Mouse (Mus musculus) c-Kit-negative CD71-positive TER-119-positive erythroid progenitor cells, embryonic 14.5 days (primary cell): ENCODE measurements around the gene Srp72.

Experiments
- DNase-seq: peaks from one replicate; pipeline ENCODE4 v3.0.0-alpha.2; 2013; ENCODE audit warnings: low read depth, low spot score

The Srp72 gene

GRCm38 (mm10) chr5:76974554-76975285 lies at the start of gene Srp72:
TSS of gene Srp72 (plus strand) at chr5:76974683.
- peak; percentile 65 for DNase-seq

GRCm38 (mm10) chr5:76928124-76928832 lies 46.2 kb upstream of the Srp72 start:
- DNase-seq = no peak

GRCm38 (mm10) chr5:76929180-76929877 lies 45.2 kb upstream of the Srp72 start:
- DNase-seq = no peak

- no peak for DNase-seq
These were observed 34.8 kb upstream of the Srp72 start for GRCm38 (mm10) chr5:76939717-76940116.

- DNase-seq = no peak
These were observed 32.5 kb upstream of the Srp72 start for GRCm38 (mm10) chr5:76941975-76942374.

GRCm38 (mm10) chr5:76942505-76942904 lies 32.0 kb upstream of the Srp72 start:
- no peak for DNase-seq

GRCm38 (mm10) chr5:76944965-76945677 lies 29.4 kb upstream of the Srp72 start:
- no peak for DNase-seq

GRCm38 (mm10) chr5:76945678-76946033 lies 28.8 kb upstream of the Srp72 start:
- DNase-seq = no peak

GRCm38 (mm10) chr5:76947142-76947541 lies 27.3 kb upstream of the Srp72 start:
- no peak for DNase-seq

GRCm38 (mm10) chr5:76947758-76948157 lies 26.7 kb upstream of the Srp72 start:
- no peak for DNase-seq

GRCm38 (mm10) chr5:76950343-76951105 lies 24.0 kb upstream of the Srp72 start:
- DNase-seq = no peak

GRCm38 (mm10) chr5:76951106-76952027 lies 23.1 kb upstream of the Srp72 start, which contains the start of the genes Paics and Ppat:
TSS of gene Paics (plus strand) at chr5:76951307.
TSS of gene Ppat (minus strand) at chr5:76951578.
- peak; percentile 97 for DNase-seq

- no peak for DNase-seq
These were observed 22.1 kb upstream of the Srp72 start for GRCm38 (mm10) chr5:76952112-76953040.

GRCm38 (mm10) chr5:76953794-76954193 lies 20.7 kb upstream of the Srp72 start:
- DNase-seq = no peak

GRCm38 (mm10) chr5:76954271-76954900 lies 20.1 kb upstream of the Srp72 start:
- no peak for DNase-seq

- no peak for DNase-seq
These were observed 19.0 kb upstream of the Srp72 start for GRCm38 (mm10) chr5:76955474-76955873.

GRCm38 (mm10) chr5:76957954-76958353 lies 16.5 kb upstream of the Srp72 start:
- DNase-seq = no peak

- DNase-seq = no peak
These were observed 14.9 kb upstream of the Srp72 start for GRCm38 (mm10) chr5:76959587-76959986.
